Mouse (Mus musculus): Measurements from ENCODE around the gene Tuba3a.
A peak's percentile ranks its signal among the peaks of the same experiment; 100 is the strongest.

The Tuba3a gene

GRCm38 (mm10) chr6:125285890-125286289 is at the start of gene Tuba3a:
TSS of gene Tuba3a (minus strand) at chr6:125286042.
- DNase-seq (ENCODE audit: low read depth, low spot score) = no peak

GRCm38 (mm10) chr6:125334356-125334755 is 48.5 kb upstream of the Tuba3a start:
- DNase-seq (ENCODE audit: low read depth, low spot score) = no peak

GRCm38 (mm10) chr6:125333112-125333899 is 47.5 kb upstream of the Tuba3a start:
- DNase-seq (ENCODE audit: low read depth, low spot score) = no peak

- DNase-seq (ENCODE audit: low read depth, low spot score) = peak; percentile 49
These were observed 44.9 kb upstream of the Tuba3a start for GRCm38 (mm10) chr6:125330626-125331326.

GRCm38 (mm10) chr6:125328243-125328642 is 42.4 kb upstream of the Tuba3a start:
- DNase-seq (ENCODE audit: low read depth, low spot score) = peak; percentile 77

GRCm38 (mm10) chr6:125325337-125325736 is 39.5 kb upstream of the Tuba3a start:
- no peak for DNase-seq (ENCODE audit: low read depth, low spot score)

GRCm38 (mm10) chr6:125323547-125323946 is 37.7 kb upstream of the Tuba3a start:
- no peak for DNase-seq (ENCODE audit: low read depth, low spot score)

GRCm38 (mm10) chr6:125322794-125323193 is 37.0 kb upstream of the Tuba3a start:
- DNase-seq (ENCODE audit: low read depth, low spot score) = no peak

- DNase-seq (ENCODE audit: low read depth, low spot score) = no peak
These were observed 35.4 kb upstream of the Tuba3a start for GRCm38 (mm10) chr6:125321114-125321855.

- DNase-seq (ENCODE audit: low read depth, low spot score) = no peak
These were observed 34.5 kb upstream of the Tuba3a start, which contains the start of gene Scnn1a for GRCm38 (mm10) chr6:125320323-125320722. TSS of gene Scnn1a (plus strand) at chr6:125320659.

GRCm38 (mm10) chr6:125319919-125320296 is 34.1 kb upstream of the Tuba3a start:
- DNase-seq (ENCODE audit: low read depth, low spot score) = no peak

- no peak for DNase-seq (ENCODE audit: low read depth, low spot score)
These were observed 33.4 kb upstream of the Tuba3a start for GRCm38 (mm10) chr6:125318981-125319918.

- DNase-seq (ENCODE audit: low read depth, low spot score) = no peak
These were observed 31.2 kb upstream of the Tuba3a start for GRCm38 (mm10) chr6:125317077-125317476.

GRCm38 (mm10) chr6:125314746-125315145 is 28.9 kb upstream of the Tuba3a start:
- no peak for DNase-seq (ENCODE audit: low read depth, low spot score)

- no peak for DNase-seq (ENCODE audit: low read depth, low spot score)
These were observed 28.4 kb upstream of the Tuba3a start for GRCm38 (mm10) chr6:125314231-125314563.

GRCm38 (mm10) chr6:125313546-125314230 is 27.8 kb upstream of the Tuba3a start, which contains the start of gene Ltbr:
TSS of gene Ltbr (minus strand) at chr6:125313885.
- peak; percentile 33 for DNase-seq (ENCODE audit: low read depth, low spot score)

- DNase-seq (ENCODE audit: low read depth, low spot score) = no peak
These were observed 26.9 kb upstream of the Tuba3a start for GRCm38 (mm10) chr6:125312581-125313355.

GRCm38 (mm10) chr6:125312171-125312570 is 26.3 kb upstream of the Tuba3a start:
- DNase-seq (ENCODE audit: low read depth, low spot score) = no peak

GRCm38 (mm10) chr6:125309406-125309805 is 23.6 kb upstream of the Tuba3a start:
- DNase-seq (ENCODE audit: low read depth, low spot score) = no peak

- DNase-seq (ENCODE audit: low read depth, low spot score) = no peak
These were observed 23.1 kb upstream of the Tuba3a start for GRCm38 (mm10) chr6:125308921-125309320.
